Mouse (Mus musculus) G1E-ER4 (cell line): ENCODE measurements around the gene Ptpre. TPM values are rescaled to one million over a fixed set of nuclear protein-coding genes. Genes with fewer than 3 reads are reported as not detected.

Experiments
- GATA1 ChIP-seq: IDR thresholded peaks from one replicate; pipeline ENCODE4 v1.8.0; 2012; ENCODE audit warnings: low read length, inconsistent platforms
- polyA plus RNA-seq: library from polyadenylated mRNA; stranded (reverse); fragments of >175 nt; gene quantifications from 2 replicates; pipeline ENCODE4 v1.2.3, GENCODE M21; 2012

Ptpre gene
- polyA plus RNA-seq, 1 experiment = 23.2 TPM

GRCm38 (mm10) chr7:135526574-135527152, 10.6 kb upstream of the Ptpre start:
- TF ChIP-seq GATA1 = no peak

GRCm38 (mm10) chr7:135527169-135527568, 10.1 kb upstream of the Ptpre start:
- TF ChIP-seq GATA1 = no peak

- TF ChIP-seq GATA1 = no peak
Observed at GRCm38 (mm10) chr7:135528515-135528914, 8.8 kb upstream of the Ptpre start, which contains the start of gene Clrn3. TSS of gene Clrn3 (minus strand) at chr7:135528654.

- TF ChIP-seq GATA1 = no peak
Observed at GRCm38 (mm10) chr7:135529068-135529467, 8.2 kb upstream of the Ptpre start.

GRCm38 (mm10) chr7:135534548-135535189, 2.6 kb upstream of the Ptpre start:
- no peak for TF ChIP-seq GATA1

- no peak for TF ChIP-seq GATA1
Observed at GRCm38 (mm10) chr7:135535908-135536307, 1.4 kb upstream of the Ptpre start.

GRCm38 (mm10) chr7:135537948-135538741, 864 bp downstream of the Ptpre start:
- TF ChIP-seq GATA1 = no peak

- TF ChIP-seq GATA1 = no peak
Observed at GRCm38 (mm10) chr7:135539429-135539828, 2.1 kb downstream of the Ptpre start.

- no peak for TF ChIP-seq GATA1
Observed at GRCm38 (mm10) chr7:135542235-135542634, 5.0 kb downstream of the Ptpre start.

- no peak for TF ChIP-seq GATA1
Observed at GRCm38 (mm10) chr7:135543033-135543432, 5.8 kb downstream of the Ptpre start.

- no peak for TF ChIP-seq GATA1
Observed at GRCm38 (mm10) chr7:135544321-135544720, 7.0 kb downstream of the Ptpre start.

- TF ChIP-seq GATA1 = no peak
Observed at GRCm38 (mm10) chr7:135545957-135546356, 8.7 kb downstream of the Ptpre start.

- TF ChIP-seq GATA1 = no peak
Observed at GRCm38 (mm10) chr7:135546530-135546929, 9.2 kb downstream of the Ptpre start.

- TF ChIP-seq GATA1 = no peak
Observed at GRCm38 (mm10) chr7:135548434-135548833, 11.2 kb downstream of the Ptpre start.

GRCm38 (mm10) chr7:135551547-135551946, 14.3 kb downstream of the Ptpre start:
- TF ChIP-seq GATA1 = no peak

- no peak for TF ChIP-seq GATA1
Observed at GRCm38 (mm10) chr7:135553550-135553949, 16.3 kb downstream of the Ptpre start.
